Mouse (Mus musculus) T-cell, adult 2 months (primary cell): Measurements from ENCODE around the gene Adra1d.

Source experiments
- DNase-seq: peaks from one replicate; pipeline ENCODE4 v3.0.0; 2022; ENCODE audit warnings: low spot score

Adra1d gene

DNA sequence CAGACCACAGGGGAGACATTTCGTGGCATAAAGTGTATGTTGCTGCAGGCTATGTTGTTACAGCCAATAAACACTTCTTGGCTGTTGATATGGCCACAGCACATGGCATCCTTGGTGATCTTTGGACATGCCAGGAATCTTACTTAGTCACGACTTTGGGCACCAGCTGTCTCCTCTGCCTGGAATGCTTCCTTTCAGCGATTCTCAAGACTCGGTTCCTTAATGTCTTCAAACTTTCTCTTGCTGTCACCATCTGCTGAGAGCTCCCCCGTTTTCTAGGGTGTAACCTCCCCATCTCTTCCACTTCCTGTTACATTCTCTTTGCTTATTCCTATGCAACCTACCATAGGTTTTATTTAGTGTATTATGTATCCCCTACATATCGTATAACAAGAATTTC, 22.3 kb downstream of the Adra1d start:
- DNase-seq: no peak

DNA sequence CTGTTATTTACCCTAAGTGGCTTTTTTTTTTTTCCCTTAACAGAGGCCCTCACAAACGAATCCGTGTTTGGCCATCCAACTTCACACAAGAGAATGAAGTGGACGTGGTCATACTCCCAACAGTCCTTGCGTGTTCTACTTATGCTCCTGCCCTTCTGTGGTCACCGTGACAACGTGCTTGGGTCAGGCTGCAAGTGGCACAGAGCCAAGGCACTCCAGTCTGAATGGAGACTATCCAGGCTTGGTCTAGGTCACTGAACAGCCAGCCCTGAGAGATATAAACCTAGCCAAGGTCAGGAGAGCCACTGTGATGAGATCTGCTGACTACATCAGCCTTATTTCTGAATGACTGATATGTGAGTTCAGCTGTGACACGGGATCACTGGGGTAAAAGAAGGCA, 23.7 kb downstream of the Adra1d start:
- no peak for DNase-seq

DNA sequence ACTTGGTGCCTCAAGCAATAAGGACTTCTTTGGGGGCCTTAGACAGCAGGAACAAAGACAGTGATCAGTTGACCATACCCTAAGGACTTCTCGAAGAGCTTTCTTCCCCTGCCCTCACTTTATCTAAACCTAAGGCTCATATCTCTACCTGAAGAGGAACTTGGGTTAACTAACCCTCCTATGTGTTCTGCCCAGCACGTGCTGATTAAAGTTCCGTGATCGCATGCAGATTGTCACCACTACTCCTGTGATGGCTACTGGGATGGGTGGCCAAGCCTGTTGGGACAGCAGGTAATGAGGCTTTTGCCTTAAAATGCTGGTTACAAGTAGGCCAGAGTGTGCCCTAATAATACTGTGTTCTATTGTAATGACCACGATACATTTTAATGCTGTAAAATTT, 26.9 kb downstream of the Adra1d start:
- no peak for DNase-seq

DNA sequence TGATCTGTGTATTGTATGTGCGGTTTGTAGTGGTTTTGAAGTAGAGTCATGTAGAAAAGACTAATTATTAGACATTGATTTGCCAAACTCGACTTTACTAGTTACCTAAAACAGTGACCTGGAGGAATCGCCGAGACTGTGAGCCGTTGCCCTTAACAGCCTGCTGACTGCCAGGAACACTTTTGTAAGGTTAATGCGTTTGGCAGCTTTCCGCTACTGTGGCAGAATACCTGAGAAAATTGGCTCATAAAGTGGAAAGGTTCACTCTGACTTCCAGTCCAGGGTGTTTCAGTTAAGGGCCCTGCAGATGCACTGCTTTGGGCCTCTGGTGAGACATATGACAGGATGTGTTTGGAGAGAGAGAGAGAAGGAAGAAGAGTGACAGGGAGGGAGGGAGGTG, 30.8 kb downstream of the Adra1d start:
- DNase-seq: no peak

DNA sequence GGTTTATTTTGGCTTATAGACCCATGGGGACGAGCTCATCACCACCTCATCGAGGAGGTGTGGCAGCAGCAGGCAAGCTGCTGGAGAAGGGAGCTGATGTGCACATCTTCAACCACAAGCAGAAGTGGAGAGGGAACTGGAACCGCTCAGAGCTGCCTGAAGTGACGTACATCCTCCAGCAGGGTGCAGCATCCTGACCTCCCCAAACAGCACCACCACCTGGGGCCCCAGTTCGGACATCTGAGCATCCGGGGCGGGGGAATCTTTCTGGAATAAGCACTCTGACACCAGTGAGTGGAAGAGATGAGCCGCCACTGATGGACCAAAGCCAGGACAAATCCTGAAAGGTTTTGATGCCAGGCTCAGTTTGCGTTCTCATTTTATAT, 31.5 kb downstream of the Adra1d start:
- peak; percentile 46 for DNase-seq

DNA sequence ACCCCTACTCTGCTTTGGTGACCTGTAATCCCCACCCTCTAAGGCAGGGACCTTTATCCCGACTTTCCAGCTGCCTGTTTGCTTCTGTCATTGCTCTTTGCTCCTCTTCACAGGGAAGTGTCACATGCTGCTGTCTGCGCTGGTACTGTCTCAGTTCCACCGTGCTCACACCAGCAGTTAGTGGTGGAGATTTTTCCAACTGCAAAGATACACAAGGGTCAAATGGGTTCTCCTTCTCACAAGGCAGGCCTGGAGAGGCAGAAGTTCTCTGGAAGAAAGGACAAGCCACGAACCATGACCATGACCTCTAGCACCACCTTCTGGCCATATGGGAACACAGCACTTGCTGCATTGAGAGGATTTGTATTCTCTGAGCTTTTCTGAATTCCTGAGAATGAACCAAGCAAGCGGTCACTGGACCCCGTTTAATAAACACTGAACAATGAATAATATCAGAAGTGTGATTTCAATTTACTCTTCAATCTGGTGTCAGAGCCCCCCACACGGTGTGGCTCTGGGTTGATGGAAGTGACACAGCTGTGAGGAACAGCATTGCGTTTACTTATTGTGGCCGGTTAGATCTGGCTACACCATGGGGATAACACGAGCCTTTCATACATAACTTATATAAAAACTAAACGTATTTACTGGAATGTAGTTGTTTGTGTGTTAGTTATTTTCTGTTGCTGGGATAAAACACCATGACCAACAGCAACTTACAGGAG, 32.0 kb downstream of the Adra1d start:
- DNase-seq: peak; percentile 47

DNA sequence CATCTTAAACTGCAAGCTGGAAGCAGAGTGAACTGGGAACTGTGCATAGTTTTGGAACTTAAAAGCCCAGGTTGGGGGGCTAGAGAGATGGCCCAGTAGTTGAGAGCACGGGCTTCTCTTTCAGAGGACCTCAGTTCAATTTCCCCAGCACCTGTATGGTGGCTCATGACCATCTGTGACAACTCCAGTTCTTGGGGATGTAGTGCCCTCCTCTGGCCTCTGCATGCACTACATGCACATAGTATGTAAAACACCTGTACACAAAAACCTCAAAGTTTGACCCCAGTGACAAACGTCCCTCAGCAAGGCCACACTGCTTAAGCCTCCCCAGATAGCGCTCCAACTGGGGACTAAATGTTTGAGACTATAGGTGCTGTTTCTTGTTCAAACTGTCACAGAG, 35.0 kb downstream of the Adra1d start:
- DNase-seq: peak; percentile 34

DNA sequence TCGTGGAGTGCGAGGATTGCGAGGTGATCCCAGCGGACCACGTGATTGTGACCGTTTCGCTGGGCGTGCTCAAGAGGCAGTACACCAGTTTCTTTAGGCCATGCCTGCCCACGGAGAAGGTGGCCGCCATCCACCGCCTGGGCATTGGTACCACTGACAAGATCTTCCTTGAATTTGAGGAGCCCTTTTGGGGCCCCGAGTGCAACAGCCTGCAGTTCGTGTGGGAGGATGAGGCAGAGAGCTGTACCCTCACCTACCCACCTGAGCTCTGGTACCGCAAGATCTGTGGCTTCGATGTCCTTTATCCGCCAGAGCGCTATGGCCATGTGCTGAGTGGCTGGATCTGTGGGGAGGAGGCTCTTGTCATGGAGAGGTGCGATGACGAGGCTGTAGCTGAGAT, 41.3 kb downstream of the Adra1d start:
- no peak for DNase-seq

DNA sequence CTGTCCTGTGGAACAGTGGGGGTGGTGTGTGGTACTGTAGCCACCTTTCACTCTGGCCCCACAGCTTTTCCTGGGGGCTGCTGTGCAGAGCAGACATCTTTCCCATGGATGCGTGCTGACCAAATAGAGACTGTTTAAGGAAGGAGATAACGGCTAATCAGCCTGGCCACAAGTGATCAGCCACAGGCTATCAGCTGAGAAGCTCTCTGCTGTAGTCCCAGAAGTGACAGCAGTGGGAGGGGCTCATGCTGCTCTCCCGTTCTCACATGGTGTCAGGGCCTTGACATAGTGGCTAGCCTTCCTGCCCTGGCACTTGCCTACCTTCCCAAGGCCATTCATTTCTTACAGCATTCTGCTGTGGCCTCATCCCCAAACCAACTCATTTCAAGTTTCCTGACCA, 43.3 kb downstream of the Adra1d start:
- no peak for DNase-seq

DNA sequence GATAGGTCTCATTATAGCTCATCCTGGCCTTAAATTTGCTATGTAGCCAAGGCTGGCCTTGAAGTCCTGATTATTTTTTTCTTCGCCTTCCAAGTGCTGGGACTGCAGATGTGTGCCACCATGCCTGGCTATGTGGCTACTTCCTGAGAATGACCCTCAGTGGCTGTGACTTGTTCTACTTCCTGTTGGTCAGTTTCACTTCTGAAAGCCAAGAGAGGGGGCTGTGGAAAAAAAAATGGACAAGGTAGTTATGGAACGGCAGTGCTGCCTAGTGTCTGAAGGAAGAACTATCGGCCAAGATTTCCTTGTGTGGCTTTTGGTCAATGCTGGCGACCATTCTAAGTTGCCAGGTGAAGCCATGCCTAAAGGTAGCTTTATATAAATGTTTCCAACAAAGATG, 44.5 kb downstream of the Adra1d start:
- no peak for DNase-seq

DNA sequence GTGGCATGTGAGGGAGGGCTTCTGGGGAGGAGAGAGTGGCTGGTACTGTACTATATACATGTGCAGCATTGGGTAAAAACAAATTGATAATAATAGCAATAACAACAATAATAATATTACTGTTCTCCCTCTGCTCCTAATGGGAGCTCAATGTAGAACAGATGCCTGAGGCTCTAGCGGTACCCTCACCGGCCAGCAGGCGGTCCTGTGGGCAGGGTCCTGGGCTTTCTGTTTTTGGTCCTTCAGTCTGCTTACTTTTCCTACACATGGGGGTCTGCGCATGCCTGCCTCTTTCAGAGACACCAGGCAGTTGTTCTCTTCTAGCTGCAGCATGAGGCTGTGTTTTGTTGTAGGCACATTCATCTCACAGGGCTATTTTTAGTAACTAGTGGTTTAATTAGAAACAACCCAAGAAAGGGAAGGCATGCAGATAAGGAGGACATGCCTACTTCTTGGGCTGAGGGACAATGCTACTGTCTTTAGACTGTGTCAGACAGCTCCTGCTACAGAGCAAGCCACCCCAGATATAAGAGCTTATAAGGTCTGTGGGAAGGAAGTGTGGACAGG, 47.9 kb downstream of the Adra1d start:
- no peak for DNase-seq

DNA sequence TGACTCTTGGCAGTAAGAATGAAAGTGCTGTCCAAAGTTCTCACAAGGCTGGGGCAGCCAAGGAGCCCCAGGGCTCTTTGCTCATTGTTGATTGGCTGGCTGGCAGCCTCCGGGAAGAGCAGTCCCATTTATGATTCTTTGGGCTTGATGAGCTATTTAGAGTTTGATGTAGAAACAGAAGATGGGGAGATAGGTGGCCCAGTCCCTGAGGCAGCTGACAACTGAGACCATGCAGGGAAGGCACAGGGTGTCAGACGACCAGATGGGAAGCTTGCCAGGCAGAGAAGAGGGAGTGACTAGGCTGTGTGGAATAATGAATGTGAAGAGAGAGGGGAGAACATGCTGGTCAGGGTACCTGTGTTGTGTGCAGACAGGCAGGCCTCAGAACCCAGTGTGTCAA, 48.6 kb downstream of the Adra1d start:
- no peak for DNase-seq

DNA sequence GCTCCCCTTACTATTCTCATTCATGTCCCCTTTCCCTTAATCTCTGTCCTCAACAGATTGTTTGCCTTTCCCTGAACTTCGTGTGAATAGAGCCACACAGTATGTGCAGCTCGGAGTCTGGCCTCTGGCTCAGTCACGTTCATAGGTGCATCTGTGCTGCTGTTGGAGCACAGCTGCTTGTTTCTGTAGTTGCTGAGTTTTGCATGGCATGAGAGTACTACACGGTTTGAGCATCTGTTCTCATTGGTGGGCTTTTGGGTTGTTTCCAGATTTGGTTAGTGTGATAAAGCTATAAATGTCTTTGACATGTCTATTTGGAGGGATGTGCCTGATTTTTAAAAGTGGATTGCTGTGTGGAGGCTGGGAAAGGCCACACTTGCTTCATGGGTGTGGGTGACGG, 51.6 kb downstream of the Adra1d start:
- DNase-seq: no peak

DNA sequence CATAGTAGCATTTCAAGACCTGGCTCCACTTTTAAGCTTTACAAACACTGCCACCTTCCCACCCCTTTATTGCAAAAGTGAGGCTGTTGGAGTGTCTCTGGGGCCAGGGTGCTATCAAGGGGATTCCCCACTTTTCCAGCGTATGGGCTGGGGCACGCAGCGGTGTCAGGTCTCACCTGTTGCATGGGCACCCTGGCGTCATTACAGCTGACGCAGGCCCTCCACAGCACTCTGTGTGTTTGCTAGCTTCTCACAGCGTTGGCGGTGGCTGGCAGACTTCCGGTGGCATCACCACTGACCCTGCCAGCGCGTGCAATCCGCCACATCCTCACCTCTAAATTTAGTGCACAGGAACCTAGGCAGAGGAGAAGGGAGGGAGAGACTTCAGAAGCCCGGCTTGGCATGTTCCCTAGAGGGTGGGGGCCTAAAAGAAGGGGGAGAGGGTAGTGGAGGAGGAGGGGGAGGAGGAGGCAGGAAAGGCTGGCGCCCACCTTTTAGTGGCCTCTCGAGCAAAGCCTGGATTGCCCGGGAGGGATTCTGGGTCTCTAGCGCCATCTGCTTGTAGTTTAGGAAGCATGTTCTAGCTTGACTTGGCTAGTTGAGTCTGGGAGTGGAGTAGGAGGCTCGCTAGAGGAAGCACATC, 52.3 kb downstream of the Adra1d start:
- DNase-seq: peak; percentile 96

DNA sequence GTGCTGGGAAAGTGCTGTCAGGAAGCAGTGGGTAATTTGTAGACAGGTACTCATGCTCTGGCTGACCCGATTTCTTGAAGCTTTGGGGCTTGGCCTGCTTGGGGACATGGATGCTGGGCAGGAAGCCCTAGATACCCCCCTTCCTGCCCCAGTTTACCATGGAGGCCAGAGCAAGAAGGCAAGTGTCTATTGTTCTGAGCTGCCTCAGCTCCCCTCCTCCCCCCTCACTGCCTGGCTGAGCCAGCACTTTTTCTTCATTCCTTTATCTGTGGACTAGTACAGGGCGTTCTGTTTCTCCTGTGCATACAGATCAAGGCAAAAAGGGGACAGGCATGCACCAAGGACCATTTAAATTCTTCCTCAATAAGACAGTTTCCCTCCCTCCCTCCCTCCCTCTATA, 53.6 kb downstream of the Adra1d start:
- no peak for DNase-seq

DNA sequence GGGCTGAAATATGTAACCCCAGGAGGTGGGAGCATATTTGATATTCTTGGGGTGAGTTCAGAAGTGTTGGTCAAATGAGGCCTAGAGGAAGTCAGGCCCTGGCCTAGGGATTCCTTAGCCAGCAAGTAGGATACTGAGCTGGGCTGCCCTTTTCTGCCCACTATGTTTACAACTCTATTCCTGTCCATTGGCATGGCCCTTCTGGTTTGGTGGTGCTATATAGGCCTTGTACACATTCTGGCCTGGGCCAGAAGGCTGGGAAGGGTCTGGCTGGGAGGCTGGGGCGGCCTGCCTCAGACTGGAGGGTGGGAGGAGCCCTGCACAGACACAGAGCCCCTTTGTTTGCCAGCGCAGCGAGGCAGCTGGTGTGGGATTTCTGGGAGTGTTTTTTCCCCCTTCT, 55.7 kb downstream of the Adra1d start:
- DNase-seq: no peak

DNA sequence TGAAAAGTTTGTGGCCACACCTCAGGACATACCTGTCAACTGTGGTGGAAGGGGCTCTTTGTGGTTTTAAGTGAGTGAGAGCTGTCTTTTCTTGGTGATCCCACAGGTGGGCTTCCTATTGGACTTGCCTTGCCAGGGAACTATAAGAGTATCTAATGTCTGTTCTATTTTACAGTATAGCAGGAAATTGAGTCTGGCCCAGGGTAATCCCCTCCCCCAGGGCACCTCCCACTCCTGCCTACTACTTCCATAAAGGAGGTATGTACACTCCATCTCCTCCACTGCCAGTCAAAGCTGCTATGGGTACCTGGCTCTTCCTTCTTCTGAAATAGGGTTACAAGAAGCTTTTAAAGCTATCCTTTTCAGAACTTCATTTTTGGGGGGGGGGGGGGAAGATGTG, 56.7 kb downstream of the Adra1d start:
- DNase-seq: no peak

DNA sequence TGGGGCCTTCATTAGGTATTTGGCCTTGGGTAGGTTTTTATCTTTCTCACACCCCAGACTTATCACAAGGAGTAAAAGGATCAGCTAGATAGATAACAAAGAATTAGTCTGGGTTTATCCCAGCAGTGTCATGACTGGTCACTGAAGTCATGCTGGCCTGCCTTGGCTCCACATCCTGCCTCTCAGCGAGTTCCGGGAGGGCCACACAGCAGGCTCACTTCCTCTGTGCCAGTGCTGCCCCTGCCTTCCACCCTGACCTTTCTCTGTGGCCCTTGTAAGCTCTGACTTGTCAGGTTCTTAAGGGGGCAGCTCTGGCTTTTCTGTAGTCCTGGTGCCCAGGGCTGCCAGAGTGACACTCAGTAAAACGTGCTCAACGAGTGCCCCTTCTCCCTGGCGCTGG, 59.5 kb downstream of the Adra1d start:
- no peak for DNase-seq

DNA sequence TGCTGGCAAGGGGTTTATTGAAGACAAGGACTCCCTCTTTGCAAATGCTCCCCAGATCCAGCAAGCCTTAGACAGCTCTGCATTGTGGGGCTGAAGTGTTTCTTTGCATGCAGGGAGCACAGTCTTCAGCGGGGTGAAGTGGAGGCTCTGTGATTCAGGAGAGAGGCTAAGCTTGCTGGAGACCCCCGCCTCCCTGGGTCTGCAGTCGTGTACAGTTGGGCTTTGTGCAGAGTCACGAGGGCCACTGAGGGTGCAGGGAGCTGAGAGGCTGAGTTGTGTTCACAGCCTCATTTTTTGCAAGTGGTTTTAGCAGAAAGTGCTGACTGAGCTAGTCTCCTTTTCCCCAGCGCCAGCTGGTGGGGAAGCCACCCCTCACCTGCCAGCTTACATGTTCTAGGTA, 60.2 kb downstream of the Adra1d start:
- DNase-seq: no peak

DNA sequence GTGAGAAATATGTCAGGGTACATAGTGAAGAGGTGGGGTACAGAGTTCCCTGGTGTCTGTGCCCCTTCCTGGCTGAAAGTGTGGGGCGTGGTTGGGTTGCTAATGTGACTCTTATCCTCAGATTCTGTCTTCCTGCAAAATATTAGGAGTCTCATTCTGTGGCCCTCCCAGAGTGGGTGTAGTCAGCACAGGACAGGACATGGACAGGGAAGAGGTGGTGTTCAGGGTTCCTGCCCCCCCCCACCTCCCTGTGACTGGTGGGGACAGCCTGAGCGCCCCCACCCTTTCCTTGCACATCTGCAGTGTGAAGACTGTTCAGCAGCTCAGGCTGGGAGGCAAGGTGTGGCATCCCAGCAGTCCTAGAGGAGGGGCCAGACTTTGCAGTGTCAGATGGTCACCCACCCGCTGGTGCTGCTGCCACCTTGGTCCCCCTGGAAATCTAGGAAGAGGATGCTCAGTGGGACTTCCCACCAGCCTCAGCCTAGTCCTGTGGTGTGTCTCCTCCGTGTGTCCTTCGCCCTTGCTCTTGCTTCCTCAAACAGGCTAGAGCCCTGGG, 62.7 kb downstream of the Adra1d start:
- no peak for DNase-seq

DNA sequence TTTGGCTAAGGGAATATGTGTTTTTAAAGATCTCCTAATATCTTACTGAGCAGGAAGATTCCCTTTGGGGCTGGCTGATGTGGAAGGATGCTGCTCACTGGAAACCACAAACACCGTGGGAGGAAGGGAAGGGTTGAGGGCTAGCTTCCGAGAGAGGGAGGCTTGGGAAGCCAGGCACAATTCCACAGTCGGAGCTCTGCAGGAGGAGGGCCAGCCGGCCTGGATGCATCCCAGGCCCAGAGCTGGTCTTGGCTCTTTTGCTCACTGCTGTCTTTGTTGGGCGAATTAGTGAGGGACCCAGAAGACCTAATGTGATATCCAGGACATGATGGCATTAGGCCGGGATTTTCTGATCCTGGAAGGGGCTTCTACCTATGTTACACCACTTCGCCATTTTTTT, 63.9 kb downstream of the Adra1d start:
- DNase-seq: no peak

DNA sequence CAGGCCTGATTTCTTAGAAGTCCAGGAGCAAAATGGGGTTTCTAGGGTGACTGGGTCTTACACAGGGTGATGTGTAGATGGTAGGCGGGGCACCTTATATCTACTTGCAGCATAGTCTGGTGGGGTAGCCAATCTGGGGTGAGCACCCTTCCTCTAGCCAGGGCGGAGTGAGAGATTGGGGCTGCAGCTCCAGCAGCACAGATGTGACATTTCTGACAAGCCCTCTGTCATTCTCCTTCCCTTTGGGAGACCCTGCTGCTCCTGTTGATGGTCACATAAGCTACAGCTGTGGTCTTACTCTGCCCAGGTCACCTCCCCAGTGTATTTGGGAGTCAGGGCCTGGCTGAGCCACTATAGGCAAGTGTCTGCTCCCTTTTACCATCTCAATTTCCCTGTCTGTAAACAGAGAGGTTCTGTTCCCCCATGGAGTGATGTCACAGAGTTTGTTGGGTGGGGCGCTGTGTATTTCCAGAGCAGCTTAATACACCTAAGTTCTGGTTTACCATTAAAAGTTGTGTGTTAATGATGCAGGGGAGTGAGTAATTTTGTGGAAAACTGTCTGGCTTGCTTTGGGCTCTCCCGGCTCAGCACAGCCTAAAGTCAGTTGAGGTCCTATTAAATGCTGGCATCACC, 64.7 kb downstream of the Adra1d start:
- no peak for DNase-seq
